Mouse (Mus musculus): ENCODE data around the gene Tnip3. TPM values are rescaled to one million over a fixed set of nuclear protein-coding genes. Genes with fewer than 3 reads are reported as not detected.

Gene Tnip3
- polyA plus RNA-seq, 1 experiment from 2014 or later = 0.10 TPM

- no peak overlapping the region for H3K4me2 ChIP-seq
- H3K4me3 ChIP-seq (replicated peaks) = no peak overlapping the region
- H3K9me3 ChIP-seq = no peaks in the 10 kb centered on the region
- H3K9ac ChIP-seq = no peak overlapping the region
- no peaks in the 10 kb centered on the region for H3K4me1 ChIP-seq
- ATAC-seq (ENCODE audit: insufficient read depth, low FRiP score, low read depth) = no peak
- H3K27me3 ChIP-seq (replicated peaks) = no peaks in the 10 kb centered on the region
- H3K27ac ChIP-seq = no peak overlapping the region
- H3K36me3 ChIP-seq = no peaks in the 10 kb centered on the region
These were observed 96.1 kb downstream of the Tnip3 start for GRCm38 (mm10) chr6:65621260-65621659.

- Histone ChIP-seq H3K9ac (no peak overlapping the region), H3K27me3 (replicated peaks) (no peaks in the 10 kb centered on the region), H3K4me1 (no peaks in the 10 kb centered on the region), H3K4me2 (no peak overlapping the region), H3K27ac (no peak overlapping the region), H3K36me3 (no peaks in the 10 kb centered on the region), H3K9me3 (no peaks in the 10 kb centered on the region), H3K4me3 (replicated peaks) (no peak overlapping the region)
- ATAC-seq (ENCODE audit: insufficient read depth, low FRiP score, low read depth) = no peak
- WGBS = 69% methylated on average over 3 of the region's 3 CpGs
These were observed 98.1 kb downstream of the Tnip3 start for GRCm38 (mm10) chr6:65623016-65623715.

- Histone ChIP-seq H3K4me2 (no peak overlapping the region), H3K27ac (no peak overlapping the region), H3K9me3 (no peaks in the 10 kb centered on the region), H3K9ac (no peak overlapping the region), H3K4me3 (replicated peaks) (no peak overlapping the region), H3K4me1 (no peaks in the 10 kb centered on the region), H3K36me3 (no peaks in the 10 kb centered on the region), H3K27me3 (replicated peaks) (no peaks in the 10 kb centered on the region)
- WGBS = 67% methylated on average over 2 of the region's 2 CpGs
- no peak for ATAC-seq (ENCODE audit: insufficient read depth, low FRiP score, low read depth)
These were observed 105.5 kb downstream of the Tnip3 start for GRCm38 (mm10) chr6:65630578-65630977.

- Histone ChIP-seq H3K9ac (no peak overlapping the region), H3K4me2 (no peak overlapping the region), H3K36me3 (no peaks in the 10 kb centered on the region), H3K9me3 (no peaks in the 10 kb centered on the region), H3K4me3 (replicated peaks) (no peak overlapping the region), H3K27ac (no peak overlapping the region), H3K27me3 (replicated peaks) (no peaks in the 10 kb centered on the region), H3K4me1 (no peaks in the 10 kb centered on the region)
- 53% methylated on average over 5 of the region's 5 CpGs for WGBS
- ATAC-seq (ENCODE audit: insufficient read depth, low FRiP score, low read depth) = no peak
These were observed 107.1 kb downstream of the Tnip3 start for GRCm38 (mm10) chr6:65632184-65632583.

- H3K4me2 ChIP-seq = no peak overlapping the region
- no peaks in the 10 kb centered on the region for H3K36me3 ChIP-seq
- no peak for ATAC-seq (ENCODE audit: insufficient read depth, low FRiP score, low read depth)
- no peak overlapping the region for H3K4me3 ChIP-seq (replicated peaks)
- no peaks in the 10 kb centered on the region for H3K9me3 ChIP-seq
- H3K9ac ChIP-seq = no peak overlapping the region
- H3K27ac ChIP-seq = no peak overlapping the region
- H3K4me1 ChIP-seq = no peaks in the 10 kb centered on the region
- no peaks in the 10 kb centered on the region for H3K27me3 ChIP-seq (replicated peaks)
These were observed 117.3 kb downstream of the Tnip3 start for GRCm38 (mm10) chr6:65642431-65642830.

GRCm38 (mm10) chr6:65644110-65644509 is 119.0 kb downstream of the Tnip3 start:
- Histone ChIP-seq H3K27ac (no peak overlapping the region), H3K36me3 (no peaks in the 10 kb centered on the region), H3K4me2 (no peak overlapping the region), H3K27me3 (replicated peaks) (no peaks in the 10 kb centered on the region), H3K9ac (no peak overlapping the region), H3K9me3 (no peaks in the 10 kb centered on the region), H3K4me1 (no peaks in the 10 kb centered on the region), H3K4me3 (replicated peaks) (no peak overlapping the region)
- no peak for ATAC-seq (ENCODE audit: insufficient read depth, low FRiP score, low read depth)
- 72% methylated on average over 4 of the region's 4 CpGs for WGBS

- Histone ChIP-seq H3K27ac (no peak overlapping the region), H3K36me3 (no peaks in the 10 kb centered on the region), H3K4me1 (no peaks in the 10 kb centered on the region), H3K9me3 (no peaks in the 10 kb centered on the region), H3K9ac (no peak overlapping the region), H3K4me3 (replicated peaks) (no peak overlapping the region), H3K27me3 (replicated peaks) (no peaks in the 10 kb centered on the region), H3K4me2 (no peak overlapping the region)
- no peak for ATAC-seq (ENCODE audit: insufficient read depth, low FRiP score, low read depth)
- WGBS = 70% methylated on average over 3 of the region's 3 CpGs
These were observed 121.3 kb downstream of the Tnip3 start for GRCm38 (mm10) chr6:65646408-65646807.

- 81% methylated on average over 6 of the region's 6 CpGs for WGBS
- no peak overlapping the region for H3K9ac ChIP-seq
- ATAC-seq (ENCODE audit: insufficient read depth, low FRiP score, low read depth) = no peak
- H3K27me3 ChIP-seq (replicated peaks) = no peaks in the 10 kb centered on the region
- H3K9me3 ChIP-seq = no peaks in the 10 kb centered on the region
- H3K4me2 ChIP-seq = no peak overlapping the region
- H3K4me3 ChIP-seq (replicated peaks) = no peak overlapping the region
- H3K27ac ChIP-seq = no peak overlapping the region
- H3K4me1 ChIP-seq = no peaks in the 10 kb centered on the region
- no peaks in the 10 kb centered on the region for H3K36me3 ChIP-seq
These were observed 122.6 kb downstream of the Tnip3 start for GRCm38 (mm10) chr6:65647731-65648130.

- 32% methylated on average over 4 of the region's 4 CpGs for WGBS
- H3K4me1 ChIP-seq = no peaks in the 10 kb centered on the region
- no peak overlapping the region for H3K4me3 ChIP-seq (replicated peaks)
- no peaks in the 10 kb centered on the region for H3K36me3 ChIP-seq
- no peak overlapping the region for H3K27ac ChIP-seq
- no peak overlapping the region for H3K9ac ChIP-seq
- no peak for ATAC-seq (ENCODE audit: insufficient read depth, low FRiP score, low read depth)
- H3K4me2 ChIP-seq = no peak overlapping the region
- no peaks in the 10 kb centered on the region for H3K9me3 ChIP-seq
- no peaks in the 10 kb centered on the region for H3K27me3 ChIP-seq (replicated peaks)
These were observed 126.3 kb downstream of the Tnip3 start for GRCm38 (mm10) chr6:65651376-65651775.

GRCm38 (mm10) chr6:65661272-65661671 is 136.2 kb downstream of the Tnip3 start:
- H3K4me1 ChIP-seq = no peaks in the 10 kb centered on the region
- 60% methylated on average over 4 of the region's 4 CpGs for WGBS
- no peaks in the 10 kb centered on the region for H3K27me3 ChIP-seq (replicated peaks)
- no peaks in the 10 kb centered on the region for H3K36me3 ChIP-seq
- H3K9ac ChIP-seq = no peak overlapping the region
- H3K4me2 ChIP-seq = no peak overlapping the region
- no peak overlapping the region for H3K27ac ChIP-seq
- H3K9me3 ChIP-seq = no peaks in the 10 kb centered on the region
- ATAC-seq (ENCODE audit: insufficient read depth, low FRiP score, low read depth) = no peak
- no peak overlapping the region for H3K4me3 ChIP-seq (replicated peaks)

- Histone ChIP-seq H3K4me1 (no peaks in the 10 kb centered on the region), H3K27me3 (replicated peaks) (no peaks in the 10 kb centered on the region), H3K27ac (no peak overlapping the region), H3K9ac (no peak overlapping the region), H3K9me3 (no peaks in the 10 kb centered on the region), H3K36me3 (no peaks in the 10 kb centered on the region), H3K4me3 (replicated peaks) (no peak overlapping the region), H3K4me2 (no peak overlapping the region)
- WGBS = 49% methylated on average over 2 of the region's 2 CpGs
- ATAC-seq (ENCODE audit: insufficient read depth, low FRiP score, low read depth) = no peak
These were observed 136.9 kb downstream of the Tnip3 start for GRCm38 (mm10) chr6:65662050-65662449.

GRCm38 (mm10) chr6:65663990-65664389 is 138.9 kb downstream of the Tnip3 start:
- no peaks in the 10 kb centered on the region for H3K27me3 ChIP-seq (replicated peaks)
- no peaks in the 10 kb centered on the region for H3K9me3 ChIP-seq
- WGBS = 57% methylated on average over 6 of the region's 6 CpGs
- no peaks in the 10 kb centered on the region for H3K4me1 ChIP-seq
- H3K27ac ChIP-seq = no peak overlapping the region
- no peaks in the 10 kb centered on the region for H3K36me3 ChIP-seq
- no peak overlapping the region for H3K4me2 ChIP-seq
- no peak overlapping the region for H3K4me3 ChIP-seq (replicated peaks)
- no peak for ATAC-seq (ENCODE audit: insufficient read depth, low FRiP score, low read depth)
- H3K9ac ChIP-seq = no peak overlapping the region

- H3K9ac ChIP-seq = no peak overlapping the region
- no peaks in the 10 kb centered on the region for H3K9me3 ChIP-seq
- H3K27me3 ChIP-seq (replicated peaks) = no peaks in the 10 kb centered on the region
- no peaks in the 10 kb centered on the region for H3K36me3 ChIP-seq
- 86% methylated on average over 3 of the region's 3 CpGs for WGBS
- no peak overlapping the region for H3K4me3 ChIP-seq (replicated peaks)
- H3K27ac ChIP-seq = no peak overlapping the region
- H3K4me2 ChIP-seq = no peak overlapping the region
- H3K4me1 ChIP-seq = 0 out of 2 replicates have a peak, but pooled peaks cover 4% of the 10 kb centered on the region
- no peak for ATAC-seq (ENCODE audit: insufficient read depth, low FRiP score, low read depth)
These were observed 141.2 kb downstream of the Tnip3 start for GRCm38 (mm10) chr6:65666295-65666694.
